Mouse (Mus musculus) stomach, embryonic 14.5 days (tissue): ENCODE results near the gene Fam78a. TPM values are rescaled to one million over a fixed set of nuclear protein-coding genes. Genes with fewer than 3 reads are reported as not detected.

Source experiments
- ATAC-seq: fragments of 200-750 bp; cut with Nextera tagmentation; 2 replicates; pipeline ENCODE4 v1.8.0; 2017; ENCODE audit warnings: low read depth, moderate TSS enrichment; ENCODE audit not compliant: insufficient number of reproducible peaks, insufficient read depth, low FRiP score
- H3K27ac ChIP-seq: fragments of 300-500 bp; sonication (generic); 2 replicates; pipeline ENCODE4 v1.5.1; 2014; ENCODE audit warnings: mild to moderate bottlenecking, low read length, moderate library complexity, mixed read lengths
- H3K27me3 ChIP-seq: fragments of 300-500 bp; sonication (generic); 2 replicates; pipeline ENCODE4 v1.6.1; 2014; ENCODE audit warnings: low read length, control low read depth, mixed read lengths; ENCODE audit not compliant: control insufficient read depth, insufficient read depth
- H3K36me3 ChIP-seq: fragments of 300-500 bp; sonication (generic); 2 replicates; pipeline ENCODE4 v1.6.1; 2014; ENCODE audit warnings: mild to moderate bottlenecking, control low read depth, low read length, moderate library complexity, mixed read lengths; ENCODE audit not compliant: control insufficient read depth, insufficient read depth
- H3K4me1 ChIP-seq: fragments of 300-500 bp; sonication (generic); 2 replicates; pipeline ENCODE4 v1.6.1; 2014; ENCODE audit warnings: low read length, control low read depth, mixed read lengths; ENCODE audit not compliant: control insufficient read depth, insufficient read depth
- H3K4me2 ChIP-seq: fragments of 300-500 bp; sonication (generic); replicated peaks from 2 replicates; pipeline ENCODE4 v1.6.1; 2014; ENCODE audit warnings: low read depth, low read length, control low read depth
- H3K4me3 ChIP-seq: fragments of 300-500 bp; sonication (generic); 2 replicates; pipeline ENCODE4 v1.5.1; 2014; ENCODE audit warnings: low read depth, low read length, control low read depth
- H3K9ac ChIP-seq: fragments of 300-500 bp; sonication (generic); replicated peaks from 2 replicates; pipeline ENCODE4 v1.6.1; 2014; ENCODE audit warnings: low read depth, mild to moderate bottlenecking, control low read depth, low read length, moderate library complexity, mixed read lengths
- H3K9me3 ChIP-seq: fragments of 300-500 bp; sonication (generic); 2 replicates; pipeline ENCODE4 v1.6.1; 2016; ENCODE audit warnings: low read depth, low read length, control low read depth; ENCODE audit not compliant: control insufficient read depth
- WGBS: fragments of 180-500 bp; shearing (Covaris S2); extraction: QIAGEN DNeasy Blood & Tissue Kit; methylation state at CpG from one replicate; pipeline ENCODE4 v1.1.7; 2014; 5-methylcytosine and 5-hydroxymethylcytosine counted together
- polyA plus RNA-seq: library from polyadenylated mRNA; unstranded; fragments of >200 nt; fragmentation: Nextera tagmentation; extraction: Ambion mirVana; gene quantifications from 2 replicates; pipeline ENCODE4 v1.2.1, GENCODE M21; 2014

Gene Fam78a
- polyA plus RNA-seq, 1 experiment from 2014 or later, result 1.2 TPM

- H3K27me3 ChIP-seq, result no peaks in the 10 kb centered on the region
- no peaks in the 10 kb centered on the region for H3K4me1 ChIP-seq
- H3K9me3 ChIP-seq, result no peaks in the 10 kb centered on the region
- WGBS, result 84% methylated on average over 16 of the region's 16 CpGs
- H3K4me2 ChIP-seq, result no peak overlapping the region
- no peaks in the 10 kb centered on the region for H3K36me3 ChIP-seq
- H3K9ac ChIP-seq, result no peak overlapping the region
- ATAC-seq, result no peak
- no peak overlapping the region for H3K4me3 ChIP-seq
- H3K27ac ChIP-seq, result no peak overlapping the region
These were observed 20.7 kb upstream of the Fam78a start for GRCm38 (mm10) chr2:32105117-32105913.

DNA sequence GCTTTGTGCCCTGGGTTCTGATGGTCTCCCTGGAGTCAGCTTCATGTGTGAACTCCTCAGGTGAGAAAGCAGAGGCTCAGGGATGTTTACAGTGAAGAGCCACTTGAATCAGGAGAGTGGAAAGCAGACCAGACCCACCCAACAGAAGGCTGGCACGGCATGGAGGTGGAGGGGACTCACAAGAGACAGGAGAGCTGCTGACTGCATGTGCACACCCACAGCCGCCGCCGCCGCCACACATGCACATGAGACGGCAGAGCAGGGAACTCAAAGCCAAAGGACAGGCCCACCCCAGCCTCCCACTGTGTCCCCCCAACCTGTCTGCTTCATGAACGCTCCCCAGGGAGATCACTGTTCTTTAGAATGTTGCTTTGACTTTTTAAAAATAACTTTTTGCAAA is 19.5 kb upstream of the Fam78a start:
- H3K9me3 ChIP-seq, result no peaks in the 10 kb centered on the region
- no peak overlapping the region for H3K27ac ChIP-seq
- H3K4me2 ChIP-seq, result no peak overlapping the region
- H3K27me3 ChIP-seq, result no peaks in the 10 kb centered on the region
- no peak for ATAC-seq
- no peak overlapping the region for H3K4me3 ChIP-seq
- H3K4me1 ChIP-seq, result no peaks in the 10 kb centered on the region
- no peak overlapping the region for H3K9ac ChIP-seq
- WGBS, result 85% methylated on average over 7 of the region's 7 CpGs
- no peaks in the 10 kb centered on the region for H3K36me3 ChIP-seq

- H3K4me2 ChIP-seq, result no peak overlapping the region
- 72% methylated on average over 7 of the region's 7 CpGs for WGBS
- no peak overlapping the region for H3K9ac ChIP-seq
These were observed 18.9 kb upstream of the Fam78a start for GRCm38 (mm10) chr2:32103557-32103956.

GRCm38 (mm10) chr2:32102944-32103343 is 18.3 kb upstream of the Fam78a start:
- Histone ChIP-seq H3K4me1 (no peaks in the 10 kb centered on the region), H3K27me3 (no peaks in the 10 kb centered on the region), H3K4me3 (no peak overlapping the region), H3K9ac (no peak overlapping the region), H3K9me3 (no peaks in the 10 kb centered on the region), H3K4me2 (no peak overlapping the region), H3K36me3 (no peaks in the 10 kb centered on the region), H3K27ac (no peak overlapping the region)
- WGBS, result 53% methylated on average over 5 of the region's 5 CpGs
- ATAC-seq, result no peak

More at GRCm38 (mm10) chr2:32103557-32103956, 18.9 kb upstream of the Fam78a start:
- no peak overlapping the region for H3K27ac ChIP-seq
- no peaks in the 10 kb centered on the region for H3K9me3 ChIP-seq
- H3K27me3 ChIP-seq, result no peaks in the 10 kb centered on the region
- H3K4me1 ChIP-seq, result no peaks in the 10 kb centered on the region
- H3K4me3 ChIP-seq, result no peak overlapping the region
- no peak for ATAC-seq
- no peaks in the 10 kb centered on the region for H3K36me3 ChIP-seq

GRCm38 (mm10) chr2:32096122-32096420 is 11.4 kb upstream of the Fam78a start:
- WGBS, result 78% methylated on average over 10 of the region's 10 CpGs
- Histone ChIP-seq H3K27me3 (no peaks in the 10 kb centered on the region), H3K27ac (no peak overlapping the region), H3K9me3 (no peaks in the 10 kb centered on the region), H3K4me1 (0 out of 2 replicates have a peak, but pooled peaks cover 3% of the 10 kb centered on the region), H3K4me2 (peak overlapping the region; percentile 49), H3K36me3 (no peaks in the 10 kb centered on the region), H3K4me3 (peak overlapping the region; percentile 27), H3K9ac (peak overlapping the region; percentile 38; the same call in 1 of the 2 replicates)
- no peak for ATAC-seq

GRCm38 (mm10) chr2:32095351-32096121 is 10.9 kb upstream of the Fam78a start, which contains the start of gene Plpp7:
Gene Plpp7 (plus strand): TSS chr2:32095528.
- 0 out of 2 replicates have a peak, but pooled peaks cover 3% of the 10 kb centered on the region for H3K4me1 ChIP-seq
- peak within 1 kb of the TSS; percentile 49 for H3K4me2 ChIP-seq
- no peak within 1 kb of the TSS for H3K27ac ChIP-seq
- H3K9ac ChIP-seq, result peak within 1 kb of the TSS; percentile 38
- peak within 1 kb of the TSS; percentile 27 for H3K4me3 ChIP-seq
- no peaks in the 10 kb centered on the region for H3K36me3 ChIP-seq
- H3K27me3 ChIP-seq, result no peaks in the 10 kb centered on the region
- ATAC-seq, result peak; percentile 81; the same call in 1 of the 2 replicates
- WGBS, result 58% methylated on average over 22 of the region's 22 CpGs
- no peaks in the 10 kb centered on the region for H3K9me3 ChIP-seq

DNA sequence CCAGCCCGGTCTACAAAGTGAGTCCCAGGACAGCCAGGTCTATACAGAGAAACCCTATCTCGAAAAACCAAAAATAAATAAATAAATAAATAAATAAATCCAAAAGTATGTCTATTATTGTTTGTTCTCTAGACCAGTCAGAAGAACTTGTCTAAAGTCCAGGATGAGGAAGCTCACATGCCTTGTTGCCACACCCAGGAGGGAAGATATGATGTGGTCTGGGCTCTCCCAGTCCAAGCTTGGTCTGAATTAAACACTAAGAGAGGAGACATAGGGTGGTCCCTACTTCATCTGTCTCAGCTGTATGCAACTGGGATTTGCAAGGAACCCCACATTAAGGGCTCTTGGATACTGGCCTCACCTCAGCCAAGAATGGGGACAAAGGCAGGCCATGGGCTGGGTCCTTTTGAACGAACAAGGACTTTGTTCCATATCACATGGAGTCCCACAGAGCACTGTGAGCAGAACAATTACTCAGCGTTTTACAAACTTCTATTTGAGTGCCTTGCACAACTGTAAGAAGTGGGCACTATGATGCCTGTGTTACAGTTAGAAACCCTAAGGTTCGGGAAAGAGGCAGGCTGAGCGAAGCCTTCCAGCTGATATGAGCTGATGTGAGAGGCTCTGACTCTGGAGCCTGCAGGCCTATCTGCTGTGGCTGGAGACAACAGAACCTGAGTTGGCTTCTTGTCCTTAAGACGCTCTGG is 9.5 kb upstream of the Fam78a start:
- no peak for ATAC-seq

DNA sequence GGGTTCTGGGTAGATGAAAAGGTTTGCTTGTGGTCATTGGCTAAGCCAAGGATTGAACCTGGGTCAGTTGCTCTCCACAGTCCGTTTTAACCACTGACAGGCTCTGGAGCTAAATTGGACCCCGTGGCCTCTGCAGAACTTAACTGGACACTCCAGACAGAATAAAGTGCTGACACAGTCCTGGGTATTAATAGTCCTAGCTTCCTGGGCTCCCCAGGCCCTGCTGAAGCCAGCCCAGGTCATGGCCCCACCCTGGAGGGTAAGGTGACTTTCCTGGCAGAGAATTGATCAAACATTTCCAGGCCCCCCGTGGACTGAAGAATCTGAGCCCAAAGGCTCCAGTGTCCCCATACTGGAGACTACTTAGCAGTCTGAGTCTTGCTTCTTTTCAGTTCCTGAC is 7.3 kb upstream of the Fam78a start:
- 58% methylated on average over 3 of the region's 3 CpGs for WGBS
- ATAC-seq, result no peak

More for the DNA sequence above, 9.5 kb upstream of the Fam78a start:
- no peaks in the 10 kb centered on the region for H3K9me3 ChIP-seq
- 82% methylated on average over 7 of the region's 7 CpGs for WGBS
- H3K9ac ChIP-seq, result no peak overlapping the region
- H3K27me3 ChIP-seq, result no peaks in the 10 kb centered on the region
- 0 out of 2 replicates have a peak, but pooled peaks cover 3% of the 10 kb centered on the region for H3K4me1 ChIP-seq
- no peak overlapping the region for H3K27ac ChIP-seq
- no peak overlapping the region for H3K4me3 ChIP-seq
- H3K36me3 ChIP-seq, result no peaks in the 10 kb centered on the region
- H3K4me2 ChIP-seq, result no peak overlapping the region

More for the DNA sequence above, 7.3 kb upstream of the Fam78a start:
- H3K27ac ChIP-seq, result no peak overlapping the region
- H3K4me1 ChIP-seq, result peaks cover 7% of the 10 kb centered on the region; the same call in 1 of the 2 replicates
- no peaks in the 10 kb centered on the region for H3K36me3 ChIP-seq
- no peak overlapping the region for H3K4me2 ChIP-seq
- H3K9me3 ChIP-seq, result no peaks in the 10 kb centered on the region
- H3K4me3 ChIP-seq, result no peak overlapping the region
- H3K27me3 ChIP-seq, result no peaks in the 10 kb centered on the region
- H3K9ac ChIP-seq, result no peak overlapping the region
